Mouse (Mus musculus) stomach, embryonic 14.5 days (tissue): ENCODE measurements around the gene Pgap2. TPM values are rescaled to one million over a fixed set of nuclear protein-coding genes. Genes with fewer than 3 reads are reported as not detected.
A peak's percentile ranks its signal among the peaks of the same experiment; 100 is the strongest.
"Not testable (repeated sequence)": the region's sequence is repeated elsewhere in the genome, so short reads cannot be mapped to it uniquely, and the experiment has no call there.

Experiments used
- ATAC-seq: fragments of 200-750 bp; cut with Nextera tagmentation; 2 replicates; pipeline ENCODE4 v1.8.0; 2017; ENCODE audit warnings: low read depth, moderate TSS enrichment; ENCODE audit not compliant: insufficient number of reproducible peaks, insufficient read depth, low FRiP score
- H3K27ac ChIP-seq: fragments of 300-500 bp; sonication (generic); 2 replicates; pipeline ENCODE4 v1.5.1; 2014; ENCODE audit warnings: mild to moderate bottlenecking, low read length, moderate library complexity, mixed read lengths
- H3K27me3 ChIP-seq: fragments of 300-500 bp; sonication (generic); 2 replicates; pipeline ENCODE4 v1.6.1; 2014; ENCODE audit warnings: low read length, control low read depth, mixed read lengths; ENCODE audit not compliant: control insufficient read depth, insufficient read depth
- H3K36me3 ChIP-seq: fragments of 300-500 bp; sonication (generic); 2 replicates; pipeline ENCODE4 v1.6.1; 2014; ENCODE audit warnings: mild to moderate bottlenecking, control low read depth, low read length, moderate library complexity, mixed read lengths; ENCODE audit not compliant: control insufficient read depth, insufficient read depth
- H3K4me1 ChIP-seq: fragments of 300-500 bp; sonication (generic); 2 replicates; pipeline ENCODE4 v1.6.1; 2014; ENCODE audit warnings: low read length, control low read depth, mixed read lengths; ENCODE audit not compliant: control insufficient read depth, insufficient read depth
- H3K4me2 ChIP-seq: fragments of 300-500 bp; sonication (generic); replicated peaks from 2 replicates; pipeline ENCODE4 v1.6.1; 2014; ENCODE audit warnings: low read depth, low read length, control low read depth
- H3K4me3 ChIP-seq: fragments of 300-500 bp; sonication (generic); 2 replicates; pipeline ENCODE4 v1.5.1; 2014; ENCODE audit warnings: low read depth, low read length, control low read depth
- H3K9ac ChIP-seq: fragments of 300-500 bp; sonication (generic); replicated peaks from 2 replicates; pipeline ENCODE4 v1.6.1; 2014; ENCODE audit warnings: low read depth, mild to moderate bottlenecking, control low read depth, low read length, moderate library complexity, mixed read lengths
- H3K9me3 ChIP-seq: fragments of 300-500 bp; sonication (generic); 2 replicates; pipeline ENCODE4 v1.6.1; 2016; ENCODE audit warnings: low read depth, low read length, control low read depth; ENCODE audit not compliant: control insufficient read depth
- WGBS: fragments of 180-500 bp; shearing (Covaris S2); extraction: QIAGEN DNeasy Blood & Tissue Kit; methylation state at CpG from one replicate; pipeline ENCODE4 v1.1.7; 2014; 5-methylcytosine and 5-hydroxymethylcytosine counted together
- polyA plus RNA-seq: library from polyadenylated mRNA; unstranded; fragments of >200 nt; fragmentation: Nextera tagmentation; extraction: Ambion mirVana; gene quantifications from 2 replicates; pipeline ENCODE4 v1.2.1, GENCODE M21; 2014

Gene Pgap2
- polyA plus RNA-seq, 1 experiment from 2014 or later, result 99.0 TPM

- no peak for ATAC-seq
- no peaks in the 10 kb centered on the region for H3K27me3 ChIP-seq
- H3K4me2 ChIP-seq, result no peak overlapping the region
- H3K9ac ChIP-seq, result no peak overlapping the region
- H3K4me1 ChIP-seq, result 0 out of 2 replicates have a peak, but pooled peaks cover 4% of the 10 kb centered on the region
- H3K27ac ChIP-seq, result no peak overlapping the region
- WGBS, result 87% methylated on average over 2 of the region's 2 CpGs
- H3K9me3 ChIP-seq, result no peaks in the 10 kb centered on the region
- H3K36me3 ChIP-seq, result no peaks in the 10 kb centered on the region
- H3K4me3 ChIP-seq, result no peak overlapping the region
These were observed 53.0 kb downstream of the Pgap2 start for GRCm38 (mm10) chr7:102263020-102263419.

GRCm38 (mm10) chr7:102266021-102266400 is 56.0 kb downstream of the Pgap2 start:
- 88% methylated on average over 10 of the region's 10 CpGs for WGBS
- not testable (repeated sequence) for H3K9me3 ChIP-seq, H3K36me3 ChIP-seq, H3K4me2 ChIP-seq, ATAC-seq, H3K27ac ChIP-seq, H3K4me1 ChIP-seq, H3K27me3 ChIP-seq, H3K9ac ChIP-seq, H3K4me3 ChIP-seq

DNA sequence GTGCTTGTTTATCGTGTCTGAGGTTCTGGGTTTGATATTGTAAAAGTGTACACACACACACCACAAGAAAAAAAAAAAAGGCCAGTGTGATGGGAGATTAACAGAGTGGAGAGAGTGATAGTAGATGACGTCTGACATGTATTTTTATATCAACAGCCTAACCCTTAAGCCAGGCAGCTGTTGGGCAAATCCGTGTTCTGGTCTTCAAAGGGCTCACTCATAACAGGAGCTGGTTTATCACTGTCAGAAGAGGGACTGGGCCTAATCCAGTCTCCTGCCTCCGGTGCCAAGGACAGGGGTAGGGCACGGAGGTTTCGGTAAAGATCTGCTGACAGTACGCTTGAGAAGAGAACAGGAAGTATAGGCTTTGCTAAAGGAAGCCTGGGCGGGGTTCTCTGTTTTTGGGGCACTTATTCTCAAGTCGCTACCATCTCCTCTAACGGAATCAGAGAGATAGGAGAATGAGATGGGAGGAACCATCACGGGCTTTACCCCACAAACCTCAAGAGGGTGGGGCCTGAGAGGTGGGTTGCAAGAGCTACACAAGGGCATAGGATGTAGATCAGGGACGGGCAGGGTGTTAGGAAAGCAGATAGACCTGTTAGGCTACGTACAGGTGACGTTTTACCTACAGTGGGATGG is 56.5 kb downstream of the Pgap2 start:
- ATAC-seq, result peak; percentile 21; the same call in 1 of the 2 replicates
- peak overlapping the region; percentile 84; the same call in 1 of the 2 replicates for H3K4me3 ChIP-seq
- H3K27ac ChIP-seq, result no peak overlapping the region
- H3K4me1 ChIP-seq, result peaks cover 8% of the 10 kb centered on the region; the same call in 1 of the 2 replicates
- 47% methylated on average over 14 of the region's 14 CpGs for WGBS
- H3K9ac ChIP-seq, result no peak overlapping the region
- H3K9me3 ChIP-seq, result no peaks in the 10 kb centered on the region
- peak overlapping the region; percentile 17 for H3K4me2 ChIP-seq
- no peaks in the 10 kb centered on the region for H3K36me3 ChIP-seq
- H3K27me3 ChIP-seq, result no peaks in the 10 kb centered on the region

GRCm38 (mm10) chr7:102267113-102267579 is 57.1 kb downstream of the Pgap2 start:
- 0 out of 2 replicates have a peak overlapping the region, but pooled peaks have one; percentile 58 for H3K27ac ChIP-seq
- H3K4me1 ChIP-seq, result peaks cover 8% of the 10 kb centered on the region; the same call in 1 of the 2 replicates
- no peaks in the 10 kb centered on the region for H3K9me3 ChIP-seq
- H3K4me2 ChIP-seq, result peak overlapping the region; percentile 96
- ATAC-seq, result peak; percentile 87
- H3K4me3 ChIP-seq, result peak overlapping the region; percentile 84
- peak overlapping the region; percentile 65 for H3K9ac ChIP-seq
- H3K36me3 ChIP-seq, result no peaks in the 10 kb centered on the region
- under 1% methylated on average over 34 of the region's 34 CpGs for WGBS
- no peaks in the 10 kb centered on the region for H3K27me3 ChIP-seq

DNA sequence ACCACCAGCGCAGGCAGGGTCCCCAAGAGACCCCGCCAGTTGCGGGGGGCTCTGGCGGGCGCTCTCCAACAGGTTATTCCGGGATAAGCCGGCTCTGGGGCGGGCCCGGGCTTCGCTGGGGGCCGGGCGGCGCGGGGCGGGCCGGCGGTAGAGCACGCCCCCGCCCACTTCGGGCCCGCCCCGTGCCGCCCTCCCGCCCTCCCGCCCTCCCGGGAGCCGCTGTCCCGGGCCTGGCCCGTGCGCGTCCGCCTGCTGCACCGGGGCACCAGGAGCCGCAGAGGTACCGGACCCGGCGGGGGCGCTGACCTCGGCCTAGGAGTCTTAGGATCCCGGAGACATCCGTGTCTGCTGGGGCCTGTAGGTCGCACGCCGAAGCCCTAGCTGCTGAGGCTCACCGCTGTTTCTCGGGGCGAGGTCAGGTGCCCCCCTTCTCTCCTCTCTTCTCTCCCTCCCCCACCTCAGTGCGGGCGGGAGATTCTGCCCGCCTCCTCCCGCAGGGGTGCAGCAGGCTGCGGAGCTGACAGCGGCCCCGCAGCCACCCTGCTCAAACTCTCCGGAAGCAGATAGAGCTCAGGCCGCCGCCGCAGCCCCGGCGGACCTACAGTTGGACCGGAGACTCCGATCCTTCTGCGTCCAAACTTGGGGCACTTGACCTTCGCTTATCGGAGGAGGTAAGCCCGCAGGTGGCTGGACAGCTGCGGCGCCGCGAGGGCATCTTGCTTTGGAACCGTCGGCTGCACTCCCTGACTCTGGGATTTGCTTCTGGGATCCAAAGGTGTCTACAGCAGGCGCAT is 57.8 kb downstream of the Pgap2 start, which contains the start of gene Stim1:
TSS of gene Stim1 (plus strand) at position 206 of the 794 bp plus-strand sequence.
- Histone ChIP-seq H3K27me3 (no peaks in the 10 kb centered on the region), H3K9me3 (no peaks in the 10 kb centered on the region), H3K4me2 (peak within 1 kb of the TSS; percentile 96), H3K9ac (peak within 1 kb of the TSS; percentile 65), H3K4me3 (peak within 1 kb of the TSS; percentile 84), H3K27ac (peak within 1 kb of the TSS; percentile 58; the same call in 1 of the 2 replicates), H3K36me3 (no peaks in the 10 kb centered on the region), H3K4me1 (peaks cover 8% of the 10 kb centered on the region; the same call in 1 of the 2 replicates)
- ATAC-seq, result peak; percentile 92
- under 1% methylated on average over 73 of the region's 73 CpGs for WGBS

DNA sequence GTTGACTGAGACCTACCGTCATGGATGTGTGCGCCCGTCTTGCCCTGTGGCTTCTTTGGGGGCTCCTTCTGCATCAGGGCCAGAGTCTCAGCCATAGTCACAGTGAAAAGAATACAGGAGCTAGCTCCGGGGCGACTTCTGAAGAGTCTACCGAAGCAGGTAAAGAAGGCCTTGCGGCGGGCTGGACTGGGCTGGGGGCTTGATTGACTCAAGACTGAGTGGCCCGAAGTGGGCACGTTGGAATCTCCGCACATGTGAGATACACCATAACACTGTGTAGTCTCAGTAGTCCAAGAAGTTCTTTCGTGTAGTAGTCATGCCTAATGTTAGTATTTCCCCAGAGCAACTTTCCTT is 58.4 kb downstream of the Pgap2 start:
- WGBS, result 11% methylated on average over 12 of the region's 12 CpGs
- H3K27ac ChIP-seq, result peak overlapping the region; percentile 6; the same call in 1 of the 2 replicates
- peaks cover 8% of the 10 kb centered on the region; the same call in 1 of the 2 replicates for H3K4me1 ChIP-seq
- H3K27me3 ChIP-seq, result no peaks in the 10 kb centered on the region
- no peaks in the 10 kb centered on the region for H3K36me3 ChIP-seq
- ATAC-seq, result no peak
- peak overlapping the region; percentile 96 for H3K4me2 ChIP-seq
- peak overlapping the region; percentile 65 for H3K9ac ChIP-seq
- no peaks in the 10 kb centered on the region for H3K9me3 ChIP-seq
- peak overlapping the region; percentile 84 for H3K4me3 ChIP-seq

- Histone ChIP-seq H3K36me3 (no peaks in the 10 kb centered on the region), H3K4me2 (no peak overlapping the region), H3K27me3 (no peaks in the 10 kb centered on the region), H3K4me1 (peaks cover 4% of the 10 kb centered on the region; the same call in 1 of the 2 replicates), H3K9ac (no peak overlapping the region), H3K27ac (no peak overlapping the region), H3K9me3 (no peaks in the 10 kb centered on the region), H3K4me3 (no peak overlapping the region)
- WGBS, result 60% methylated on average over 3 of the region's 3 CpGs
- ATAC-seq, result no peak
These were observed 62.5 kb downstream of the Pgap2 start for GRCm38 (mm10) chr7:102272422-102272948.

DNA sequence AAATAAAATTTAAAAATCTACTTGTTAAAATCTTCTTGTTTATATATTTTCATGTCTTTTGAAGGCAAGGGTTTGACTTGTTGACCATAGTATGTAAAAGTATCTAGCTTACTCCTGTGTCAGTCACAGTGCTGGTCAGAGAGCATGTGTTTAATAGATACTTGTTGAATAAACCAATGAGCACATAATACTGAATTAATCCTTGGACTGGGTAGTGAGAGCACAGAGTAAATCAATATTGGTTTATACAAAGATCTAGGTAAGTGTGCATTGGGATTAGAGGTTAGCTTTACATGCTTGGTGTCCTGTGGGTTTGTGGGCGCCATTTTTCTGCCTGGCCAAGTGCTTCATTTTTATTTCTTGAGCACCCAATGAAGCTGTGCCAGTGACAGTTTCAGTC is 71.4 kb downstream of the Pgap2 start:
- no peak for ATAC-seq
- Histone ChIP-seq H3K36me3 (no peaks in the 10 kb centered on the region), H3K4me2 (no peak overlapping the region), H3K4me1 (no peaks in the 10 kb centered on the region), H3K27me3 (no peaks in the 10 kb centered on the region), H3K27ac (no peak overlapping the region), H3K4me3 (no peak overlapping the region), H3K9ac (no peak overlapping the region), H3K9me3 (no peaks in the 10 kb centered on the region)
- 80% methylated on average over 1 of the region's 1 CpGs for whole genome bisulfite sequencing
